Mouse (Mus musculus): ENCODE data around the gene Olfr1416. TPM values are rescaled to one million over a fixed set of nuclear protein-coding genes. Genes with fewer than 3 reads are reported as not detected.
"Not testable (repeated sequence)": the region's sequence is repeated elsewhere in the genome, so short reads cannot be mapped to it uniquely, and the experiment has no call there.

Olfr1416 gene
- polyA plus RNA-seq, 1 experiment: not detected

DNA sequence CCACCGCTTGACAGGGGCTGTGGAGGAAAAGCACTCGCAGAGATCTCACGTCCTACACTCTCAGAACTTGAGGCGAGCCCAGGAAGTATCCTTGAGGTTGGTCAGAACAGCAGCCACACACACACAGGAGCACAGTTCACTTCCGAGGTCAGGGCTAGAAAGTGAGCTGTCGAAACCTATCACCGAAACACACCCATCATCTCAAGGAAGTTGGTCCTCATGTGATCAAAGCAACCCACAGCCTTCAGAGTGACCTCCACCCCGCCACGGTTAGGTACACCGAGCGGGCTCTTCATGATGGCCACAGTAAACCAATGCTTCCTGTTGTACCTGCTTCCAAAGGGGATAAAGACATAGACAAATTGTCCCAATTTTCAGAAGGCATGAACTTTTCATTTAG lies 30.5 kb upstream of the Olfr1416 start:
- TF ChIP-seq REST (IDR thresholded peaks at IDR 0.05; ENCODE audit: insufficient read depth, insufficient read length): no peak
- no peak for TF ChIP-seq POLR2AphosphoS2 (IDR thresholded peaks at IDR 0.05; ENCODE audit: insufficient read length, low read depth)
- no peak for TF ChIP-seq MYOD1 (IDR thresholded peaks at IDR 0.05; ENCODE audit: control insufficient read depth in 1 of 3, insufficient read length in 2 of 3, low read depth in 2 of 3)
- TF ChIP-seq MAX (IDR thresholded peaks at IDR 0.05; ENCODE audit: low read depth): no peak
- no peak for TF ChIP-seq MYOG (IDR thresholded peaks at IDR 0.05; ENCODE audit: control insufficient read depth in 1 of 3, insufficient read depth in 1 of 3, insufficient read length in 2 of 3, low read depth in 2 of 3)
- TF ChIP-seq E2F4 (IDR thresholded peaks at IDR 0.05; ENCODE audit: insufficient read depth): no peak
- TF ChIP-seq USF1 (IDR thresholded peaks at IDR 0.05; ENCODE audit: low read depth): no peak

DNA sequence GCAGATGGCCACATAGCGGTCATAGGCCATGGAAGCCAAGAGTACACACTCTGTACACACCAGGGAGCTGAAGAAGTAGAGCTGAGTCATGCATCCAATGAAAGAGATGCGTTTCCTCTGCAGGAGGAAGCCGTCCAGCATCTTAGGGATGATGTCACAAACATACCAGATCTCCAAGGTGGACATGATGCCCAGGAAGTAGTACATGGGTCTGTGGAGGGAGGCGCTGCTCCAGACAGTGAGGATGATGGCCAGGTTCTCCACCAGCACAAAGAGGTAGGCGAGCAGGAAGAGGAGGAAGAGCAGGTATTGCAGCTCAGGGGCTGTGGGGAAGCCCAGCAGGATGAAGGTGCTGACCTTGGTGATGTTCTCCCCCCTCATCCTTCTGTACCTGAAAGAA lies 26.7 kb upstream of the Olfr1416 start:
- not testable (repeated sequence) for H3K4me2 ChIP-seq (ENCODE audit: low read depth); H3K4me3 ChIP-seq; H3K36me3 ChIP-seq (ENCODE audit: control insufficient read depth, insufficient read depth); H3K79me2 ChIP-seq (ENCODE audit: control insufficient read depth, insufficient read depth); H3ac ChIP-seq (ENCODE audit: control insufficient read depth, insufficient read length)
- H3K27me3 ChIP-seq (ENCODE audit: control insufficient read depth, insufficient read depth, insufficient read length): peaks cover 44% of the 10 kb centered on the region

More for the DNA sequence above, 30.5 kb upstream of the Olfr1416 start:
- Histone ChIP-seq H3K4me2 (ENCODE audit: low read depth) (no peak overlapping the region), H3K27me3 (ENCODE audit: control insufficient read depth, insufficient read depth, insufficient read length) (peaks cover 48% of the 10 kb centered on the region), H3K4me3 (no peak overlapping the region), H3ac (ENCODE audit: control insufficient read depth, insufficient read length) (no peak overlapping the region), H3K36me3 (ENCODE audit: control insufficient read depth, insufficient read depth) (no peaks in the 10 kb centered on the region), H3K79me2 (ENCODE audit: control insufficient read depth, insufficient read depth) (no peaks in the 10 kb centered on the region)

DNA sequence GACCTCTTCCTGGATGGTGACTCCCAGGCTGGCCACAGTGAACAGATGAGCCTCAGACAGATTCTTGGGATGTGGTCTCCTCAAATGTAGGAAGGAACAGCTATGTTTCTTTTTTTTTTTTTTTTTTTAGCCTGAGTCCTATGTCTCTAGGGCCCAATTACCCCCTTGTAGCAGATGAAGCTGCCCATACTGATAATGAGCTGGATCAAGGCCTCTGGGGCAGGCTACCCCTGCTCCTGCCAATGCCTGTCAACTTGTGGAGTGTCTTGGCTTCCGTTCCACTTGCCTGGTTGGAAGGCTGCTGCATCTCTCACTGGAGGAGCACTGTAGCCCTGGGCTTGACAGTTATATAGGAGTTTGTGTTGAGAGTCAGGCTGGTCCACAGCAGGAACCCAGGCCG lies 11.1 kb upstream of the Olfr1416 start, which contains the start of gene Olfr1415:
Gene Olfr1415, minus strand, starts transcription at position 101 of the 400 bp plus-strand sequence.
- TF ChIP-seq MYOD1 (IDR thresholded peaks at IDR 0.05; ENCODE audit: control insufficient read depth in 1 of 3, insufficient read length in 2 of 3, low read depth in 2 of 3) (no peak), TCF3 (IDR thresholded peaks at IDR 0.05; ENCODE audit: insufficient read length, low read depth) (no peak), REST (IDR thresholded peaks at IDR 0.05; ENCODE audit: insufficient read depth, insufficient read length) (no peak), MYOG (IDR thresholded peaks at IDR 0.05; ENCODE audit: control insufficient read depth in 1 of 3, insufficient read depth in 1 of 3, insufficient read length in 2 of 3, low read depth in 2 of 3) (no peak), SRF (IDR thresholded peaks at IDR 0.05; ENCODE audit: control insufficient read depth, insufficient read length, low read depth) (no peak), POLR2AphosphoS2 (IDR thresholded peaks at IDR 0.05; ENCODE audit: insufficient read length, low read depth) (no peak)
- no peaks in the 10 kb centered on the region for H3K79me2 ChIP-seq (ENCODE audit: control insufficient read depth, insufficient read depth)

DNA sequence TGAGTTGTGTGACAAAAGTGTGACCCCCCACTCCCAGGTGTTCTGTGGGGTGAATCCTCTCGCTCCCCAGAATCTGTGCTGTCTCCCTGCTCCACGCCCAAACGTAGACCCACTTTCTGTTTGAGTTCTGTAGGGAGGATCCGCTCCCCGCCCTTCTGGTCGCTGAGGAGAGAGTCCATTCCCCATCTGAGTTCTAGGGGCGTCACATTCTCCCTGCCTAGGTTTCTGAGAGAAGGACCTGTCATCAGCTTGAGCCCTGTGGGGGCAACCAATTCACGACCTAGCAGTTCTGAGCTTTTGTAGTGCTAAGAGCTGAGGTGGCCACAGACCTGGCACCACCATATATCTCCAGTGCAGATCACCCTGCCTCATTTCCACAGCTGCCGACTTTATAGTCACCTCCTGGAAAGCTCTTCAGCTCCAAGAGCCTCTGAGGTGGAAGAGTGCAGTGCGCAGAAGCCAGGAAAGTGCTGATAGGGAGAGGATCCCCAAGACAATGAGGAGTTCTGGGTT lies 10.8 kb downstream of the Olfr1416 start:
- Histone ChIP-seq H3K79me2 (ENCODE audit: control insufficient read depth, insufficient read depth) (peaks cover 24% of the 10 kb centered on the region), H3K4me3 (peak overlapping the region; percentile 85), H3K27me3 (ENCODE audit: control insufficient read depth, insufficient read depth, insufficient read length) (peaks cover 13% of the 10 kb centered on the region), H3ac (ENCODE audit: control insufficient read depth, insufficient read length) (peak overlapping the region; percentile 72), H3K36me3 (ENCODE audit: control insufficient read depth, insufficient read depth) (peaks cover 10% of the 10 kb centered on the region), H3K4me2 (ENCODE audit: low read depth) (peak overlapping the region; percentile 100)
- TF ChIP-seq MAX (IDR thresholded peaks at IDR 0.05; ENCODE audit: low read depth) (no peak), REST (IDR thresholded peaks at IDR 0.05; ENCODE audit: insufficient read depth, insufficient read length) (no peak), TCF3 (IDR thresholded peaks at IDR 0.05; ENCODE audit: insufficient read length, low read depth) (no peak), TCF12 (IDR thresholded peaks at IDR 0.05; ENCODE audit: insufficient read depth, poor library complexity, severe bottlenecking) (no peak), MYOD1 (IDR thresholded peaks at IDR 0.05; ENCODE audit: control insufficient read depth in 1 of 3, insufficient read length in 2 of 3, low read depth in 2 of 3) (no peak), CEBPB (IDR thresholded peaks at IDR 0.05; ENCODE audit: insufficient read depth, poor library complexity, severe bottlenecking) (no peak), POLR2AphosphoS2 (IDR thresholded peaks at IDR 0.05; ENCODE audit: insufficient read length, low read depth) (no peak), POLR2A (IDR thresholded peaks at IDR 0.05; ENCODE audit: insufficient read length, low read depth) (no peak), USF1 (IDR thresholded peaks at IDR 0.05; ENCODE audit: low read depth) (no peak), MYOG (IDR thresholded peaks at IDR 0.05; ENCODE audit: control insufficient read depth in 1 of 3, insufficient read depth in 1 of 3, insufficient read length in 2 of 3, low read depth in 2 of 3) (no peak), SRF (IDR thresholded peaks at IDR 0.05; ENCODE audit: control insufficient read depth, insufficient read length, low read depth) (no peak), E2F4 (IDR thresholded peaks at IDR 0.05; ENCODE audit: insufficient read depth) (no peak)

More for the DNA sequence above, 11.1 kb upstream of the Olfr1416 start, which contains the start of gene Olfr1415:
- Histone ChIP-seq H3K4me2 (ENCODE audit: low read depth) (no peak within 1 kb of the TSS), H3K27me3 (ENCODE audit: control insufficient read depth, insufficient read depth, insufficient read length) (no peaks in the 10 kb centered on the region), H3K36me3 (ENCODE audit: control insufficient read depth, insufficient read depth) (no peaks in the 10 kb centered on the region), H3K4me3 (no peak within 1 kb of the TSS), H3ac (ENCODE audit: control insufficient read depth, insufficient read length) (no peak within 1 kb of the TSS)

DNA sequence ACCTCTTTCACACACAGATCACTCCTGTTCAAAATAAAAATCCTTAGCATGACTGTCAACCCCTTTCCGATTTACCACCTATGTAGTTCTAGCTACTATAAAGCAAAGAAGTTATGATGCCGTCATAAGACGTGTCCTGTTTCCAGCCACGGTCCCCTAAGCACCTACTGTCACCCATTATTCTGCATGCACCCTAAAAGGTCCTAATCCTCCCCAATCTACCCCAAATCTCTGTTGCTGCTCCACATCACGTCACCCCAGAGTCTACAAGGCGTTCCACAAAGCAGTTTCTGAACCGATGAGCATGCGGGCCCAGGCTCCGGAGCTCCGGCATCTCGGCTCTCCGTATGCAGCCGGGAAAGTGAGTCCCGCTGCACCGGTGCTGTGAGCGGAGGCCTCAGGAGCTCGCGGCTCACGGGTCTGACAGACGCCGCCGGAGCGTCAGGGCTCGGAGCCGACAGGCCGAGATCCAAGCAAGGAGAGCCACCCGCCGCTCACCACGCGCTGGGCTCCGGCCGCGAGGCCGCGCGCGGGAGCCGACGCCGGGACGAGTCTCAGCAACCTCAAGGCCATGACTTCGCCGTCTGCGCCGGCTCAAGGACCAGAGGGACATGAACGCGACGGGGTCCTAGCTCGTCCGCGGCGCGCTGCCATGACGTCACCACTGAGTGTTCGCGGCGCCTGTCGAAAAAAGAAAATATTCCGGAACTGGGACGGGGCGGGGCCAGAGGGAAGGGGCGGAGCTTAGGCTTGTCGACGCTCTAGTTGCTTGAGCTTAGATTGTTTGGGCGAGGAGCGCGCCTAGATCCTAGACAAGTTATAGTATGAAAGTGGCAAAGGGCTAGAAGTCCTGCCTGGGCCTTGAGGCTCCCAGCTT lies 11.5 kb downstream of the Olfr1416 start, which contains the start of gene Ndufa10:
Gene Ndufa10, minus strand, starts transcription at position 696 of the 877 bp plus-strand sequence.
- peak within 1 kb of the TSS; percentile 100 for H3K4me2 ChIP-seq (ENCODE audit: low read depth)
- peak within 1 kb of the TSS; percentile 72 for H3ac ChIP-seq (ENCODE audit: control insufficient read depth, insufficient read length)
- peaks cover 13% of the 10 kb centered on the region for H3K36me3 ChIP-seq (ENCODE audit: control insufficient read depth, insufficient read depth)
- TF ChIP-seq USF1 (IDR thresholded peaks at IDR 0.05; ENCODE audit: low read depth) (no peak), CEBPB (IDR thresholded peaks at IDR 0.05; ENCODE audit: insufficient read depth, poor library complexity, severe bottlenecking) (no peak), POLR2A (IDR thresholded peaks at IDR 0.05; ENCODE audit: insufficient read length, low read depth) (peak; percentile 87), REST (IDR thresholded peaks at IDR 0.05; ENCODE audit: insufficient read depth, insufficient read length) (peak; percentile 30), E2F4 (IDR thresholded peaks at IDR 0.05; ENCODE audit: insufficient read depth) (no peak), MYOG (IDR thresholded peaks at IDR 0.05; ENCODE audit: control insufficient read depth in 1 of 3, insufficient read depth in 1 of 3, insufficient read length in 2 of 3, low read depth in 2 of 3) (peak in 1 of 3 experiments; percentile 6), SRF (IDR thresholded peaks at IDR 0.05; ENCODE audit: control insufficient read depth, insufficient read length, low read depth) (peak; percentile 85), MYOD1 (IDR thresholded peaks at IDR 0.05; ENCODE audit: control insufficient read depth in 1 of 3, insufficient read length in 2 of 3, low read depth in 2 of 3) (no peak), TCF3 (IDR thresholded peaks at IDR 0.05; ENCODE audit: insufficient read length, low read depth) (no peak), POLR2AphosphoS2 (IDR thresholded peaks at IDR 0.05; ENCODE audit: insufficient read length, low read depth) (peak; percentile 82), TCF12 (IDR thresholded peaks at IDR 0.05; ENCODE audit: insufficient read depth, poor library complexity, severe bottlenecking) (no peak), MAX (IDR thresholded peaks at IDR 0.05; ENCODE audit: low read depth) (no peak)
- H3K27me3 ChIP-seq (ENCODE audit: control insufficient read depth, insufficient read depth, insufficient read length): peaks cover 9% of the 10 kb centered on the region
- H3K4me3 ChIP-seq: peak within 1 kb of the TSS; percentile 85
- peaks cover 24% of the 10 kb centered on the region for H3K79me2 ChIP-seq (ENCODE audit: control insufficient read depth, insufficient read depth)

Measured in myocyte (in vitro differentiated cells).